Mouse (Mus musculus): Measurements from ENCODE around the gene Msmp. TPM values are rescaled to one million over a fixed set of nuclear protein-coding genes. Genes with fewer than 3 reads are reported as not detected.

The Msmp gene
- polyA plus RNA-seq, 1 experiment from 2014 or later: not detected

DNA sequence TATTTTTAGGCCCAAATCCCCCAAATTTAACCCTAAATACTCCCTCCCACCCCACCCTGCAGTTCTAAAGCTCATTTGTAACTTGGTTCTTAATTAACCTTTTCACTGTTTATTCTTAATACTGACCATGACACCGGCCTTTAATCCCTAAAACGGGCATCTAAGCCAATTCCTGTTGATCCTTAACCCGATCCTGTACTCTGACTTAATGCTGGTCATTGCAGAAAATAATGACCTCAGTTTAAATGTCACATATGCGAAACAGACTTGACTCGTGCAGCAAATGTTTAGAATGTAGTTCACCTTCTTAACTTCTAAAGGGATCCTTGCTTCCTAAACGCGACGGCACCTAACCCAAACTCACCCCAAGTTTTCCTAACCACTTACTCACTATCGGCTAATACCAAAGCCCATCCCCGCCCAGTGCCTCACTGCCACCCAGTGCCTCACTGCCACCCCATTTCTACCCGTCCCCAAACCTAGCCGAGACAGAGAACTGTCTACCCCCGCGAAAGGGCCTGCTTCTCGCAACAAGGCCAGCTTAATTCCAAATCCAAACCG, 22.8 kb downstream of the Msmp start:
- H3K9ac ChIP-seq (ENCODE audit: low read depth, low read length): peak overlapping the region; percentile 99
- ATAC-seq (replicated peaks; ENCODE audit: insufficient number of reproducible peaks, low FRiP score, low TSS enrichment): peak; percentile 8; the same call in 1 of the 2 replicates
- WGBS (ENCODE audit: insufficient replicate concordance): 2% methylated on average over 16 of the region's 16 CpGs
- H3K9me3 ChIP-seq (replicated peaks; ENCODE audit: control insufficient read depth, low read length): no peaks in the 10 kb centered on the region
- H3K27ac ChIP-seq (ENCODE audit: low read depth, low read length): peak overlapping the region; percentile 100
- no peaks in the 10 kb centered on the region for H3K27me3 ChIP-seq (ENCODE audit: control insufficient read depth, insufficient read depth, low read length)
- peak overlapping the region; percentile 79 for H3K4me2 ChIP-seq
- peaks cover 52% of the 10 kb centered on the region for H3K4me1 ChIP-seq (ENCODE audit: control insufficient read depth, insufficient read depth, low read length)
- H3K4me3 ChIP-seq (ENCODE audit: low read depth, low read length): peak overlapping the region; percentile 97
- peaks cover 4% of the 10 kb centered on the region for H3K36me3 ChIP-seq (ENCODE audit: control insufficient read depth, insufficient read depth, low read length)

DNA sequence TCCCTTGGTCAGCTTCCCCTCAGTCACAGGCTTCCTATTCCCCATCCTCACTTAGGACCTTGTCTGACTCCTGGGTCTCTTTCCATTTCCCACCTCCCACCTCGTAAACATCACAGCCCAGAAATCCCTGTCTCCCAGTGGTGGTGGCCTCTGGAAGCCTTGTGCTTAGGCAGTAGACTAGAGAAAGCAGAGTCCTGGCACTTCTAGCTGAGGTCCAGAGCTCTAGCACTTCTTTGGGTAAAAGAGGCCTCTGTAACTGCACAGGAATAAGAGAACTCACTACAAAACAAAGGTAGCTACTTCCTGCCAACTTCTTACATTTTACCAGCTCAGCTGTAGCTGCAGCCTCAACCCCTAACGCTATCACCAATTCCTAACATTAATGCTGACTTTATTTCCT, 23.3 kb downstream of the Msmp start:
- Histone ChIP-seq H3K27me3 (ENCODE audit: control insufficient read depth, insufficient read depth, low read length) (no peaks in the 10 kb centered on the region), H3K9ac (ENCODE audit: low read depth, low read length) (peak overlapping the region; percentile 99), H3K36me3 (ENCODE audit: control insufficient read depth, insufficient read depth, low read length) (peaks cover 6% of the 10 kb centered on the region), H3K4me2 (peak overlapping the region; percentile 79), H3K9me3 (replicated peaks; ENCODE audit: control insufficient read depth, low read length) (no peaks in the 10 kb centered on the region), H3K4me1 (ENCODE audit: control insufficient read depth, insufficient read depth, low read length) (peaks cover 52% of the 10 kb centered on the region), H3K4me3 (ENCODE audit: low read depth, low read length) (peak overlapping the region; percentile 97), H3K27ac (ENCODE audit: low read depth, low read length) (peak overlapping the region; percentile 100)
- 19% methylated on average over 2 of the region's 2 CpGs for WGBS (ENCODE audit: insufficient replicate concordance)
- no peak for ATAC-seq (replicated peaks; ENCODE audit: insufficient number of reproducible peaks, low FRiP score, low TSS enrichment)

DNA sequence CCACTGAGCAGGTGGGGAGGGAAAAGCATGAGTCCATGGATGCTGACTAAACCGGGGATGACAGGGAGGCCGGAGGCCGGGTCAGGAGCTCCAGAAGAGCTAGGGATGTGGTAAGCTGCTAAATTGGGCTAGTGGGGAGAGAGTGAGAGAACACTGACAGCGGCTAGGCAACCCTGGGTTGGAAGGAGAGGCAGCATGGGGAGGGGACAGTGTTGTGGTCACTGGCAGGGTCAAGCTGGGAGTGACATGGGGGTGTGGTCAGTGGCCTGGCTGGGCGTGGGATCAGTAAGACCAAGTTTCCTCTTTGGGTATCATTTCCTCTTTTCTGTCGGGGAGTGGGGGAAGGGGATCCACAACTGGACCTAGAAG, 24.1 kb downstream of the Msmp start:
- Histone ChIP-seq H3K36me3 (ENCODE audit: control insufficient read depth, insufficient read depth, low read length) (peaks cover 12% of the 10 kb centered on the region), H3K27ac (ENCODE audit: low read depth, low read length) (peak overlapping the region; percentile 100), H3K4me1 (ENCODE audit: control insufficient read depth, insufficient read depth, low read length) (peaks cover 52% of the 10 kb centered on the region), H3K9me3 (replicated peaks; ENCODE audit: control insufficient read depth, low read length) (no peaks in the 10 kb centered on the region), H3K4me3 (ENCODE audit: low read depth, low read length) (peak overlapping the region; percentile 97), H3K9ac (ENCODE audit: low read depth, low read length) (peak overlapping the region; percentile 99), H3K27me3 (ENCODE audit: control insufficient read depth, insufficient read depth, low read length) (no peaks in the 10 kb centered on the region), H3K4me2 (peak overlapping the region; percentile 79)
- no peak for ATAC-seq (replicated peaks; ENCODE audit: insufficient number of reproducible peaks, low FRiP score, low TSS enrichment)
- WGBS (ENCODE audit: insufficient replicate concordance): 12% methylated on average over 6 of the region's 6 CpGs

GRCm38 (mm10) chr4:43559519-43560242, 24.6 kb downstream of the Msmp start:
- H3K27me3 ChIP-seq (ENCODE audit: control insufficient read depth, insufficient read depth, low read length): no peaks in the 10 kb centered on the region
- H3K27ac ChIP-seq (ENCODE audit: low read depth, low read length): peak overlapping the region; percentile 100
- peaks cover 52% of the 10 kb centered on the region for H3K4me1 ChIP-seq (ENCODE audit: control insufficient read depth, insufficient read depth, low read length)
- ATAC-seq (replicated peaks; ENCODE audit: insufficient number of reproducible peaks, low FRiP score, low TSS enrichment): no peak
- H3K9me3 ChIP-seq (replicated peaks; ENCODE audit: control insufficient read depth, low read length): no peaks in the 10 kb centered on the region
- H3K36me3 ChIP-seq (ENCODE audit: control insufficient read depth, insufficient read depth, low read length): peaks cover 18% of the 10 kb centered on the region
- peak overlapping the region; percentile 79 for H3K4me2 ChIP-seq
- H3K9ac ChIP-seq (ENCODE audit: low read depth, low read length): peak overlapping the region; percentile 99
- peak overlapping the region; percentile 97 for H3K4me3 ChIP-seq (ENCODE audit: low read depth, low read length)
- WGBS (ENCODE audit: insufficient replicate concordance): 52% methylated on average over 13 of the region's 13 CpGs

DNA sequence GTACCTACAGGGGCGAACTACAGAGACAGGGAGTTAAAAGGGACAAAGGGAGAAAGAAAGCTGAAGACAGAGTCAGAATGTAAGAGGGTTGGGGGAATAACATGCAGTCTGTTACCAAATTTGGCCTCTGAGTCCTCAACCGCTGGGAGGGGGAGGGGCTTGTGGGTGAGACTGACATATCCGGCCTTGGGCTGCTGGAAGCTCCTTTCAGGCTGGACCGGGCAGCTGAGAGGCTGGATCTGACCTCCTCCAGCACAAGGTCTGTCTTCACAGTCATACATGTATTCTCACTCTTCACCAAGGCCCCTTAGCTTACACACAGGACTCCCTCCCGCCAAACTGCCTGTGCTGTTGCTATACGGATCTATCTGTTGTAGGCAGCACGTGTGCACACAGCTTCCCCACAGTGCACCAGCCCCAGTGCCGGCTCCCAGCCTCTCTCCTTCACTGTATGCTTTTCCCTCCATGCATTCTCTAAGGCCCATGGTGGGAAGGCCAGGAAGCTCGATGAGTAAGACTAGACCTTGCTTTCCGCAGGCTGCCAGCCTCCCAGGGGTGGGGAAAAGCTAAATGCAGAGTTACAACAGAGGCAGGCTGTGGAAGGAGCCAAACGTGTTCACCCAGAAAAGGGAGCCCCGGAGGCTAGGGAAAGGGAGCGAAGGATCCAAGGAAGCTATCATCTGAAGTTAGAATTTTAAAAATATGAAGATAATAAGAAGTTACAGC, 25.5 kb downstream of the Msmp start:
- no peaks in the 10 kb centered on the region for H3K9me3 ChIP-seq (replicated peaks; ENCODE audit: control insufficient read depth, low read length)
- H3K36me3 ChIP-seq (ENCODE audit: control insufficient read depth, insufficient read depth, low read length): peaks cover 27% of the 10 kb centered on the region
- WGBS (ENCODE audit: insufficient replicate concordance): 12% methylated on average over 13 of the region's 13 CpGs
- peak overlapping the region; percentile 79 for H3K4me2 ChIP-seq
- H3K27me3 ChIP-seq (ENCODE audit: control insufficient read depth, insufficient read depth, low read length): no peaks in the 10 kb centered on the region
- H3K4me3 ChIP-seq (ENCODE audit: low read depth, low read length): peak overlapping the region; percentile 97
- H3K9ac ChIP-seq (ENCODE audit: low read depth, low read length): peak overlapping the region; percentile 85
- ATAC-seq (replicated peaks; ENCODE audit: insufficient number of reproducible peaks, low FRiP score, low TSS enrichment): 0 out of 2 replicates have a peak, but pooled peaks have one; percentile 39
- H3K4me1 ChIP-seq (ENCODE audit: control insufficient read depth, insufficient read depth, low read length): peaks cover 47% of the 10 kb centered on the region
- peak overlapping the region; percentile 100 for H3K27ac ChIP-seq (ENCODE audit: low read depth, low read length)

GRCm38 (mm10) chr4:43558028-43558630, 26.2 kb downstream of the Msmp start:
- Histone ChIP-seq H3K9ac (ENCODE audit: low read depth, low read length) (peak overlapping the region; percentile 85), H3K4me1 (ENCODE audit: control insufficient read depth, insufficient read depth, low read length) (peaks cover 42% of the 10 kb centered on the region), H3K4me2 (peak overlapping the region; percentile 79), H3K9me3 (replicated peaks; ENCODE audit: control insufficient read depth, low read length) (no peaks in the 10 kb centered on the region), H3K27ac (ENCODE audit: low read depth, low read length) (peak overlapping the region; percentile 100), H3K27me3 (ENCODE audit: control insufficient read depth, insufficient read depth, low read length) (no peaks in the 10 kb centered on the region), H3K4me3 (ENCODE audit: low read depth, low read length) (peak overlapping the region; percentile 97), H3K36me3 (ENCODE audit: control insufficient read depth, insufficient read depth, low read length) (peaks cover 33% of the 10 kb centered on the region)
- 0 out of 2 replicates have a peak, but pooled peaks have one; percentile 23 for ATAC-seq (replicated peaks; ENCODE audit: insufficient number of reproducible peaks, low FRiP score, low TSS enrichment)
- 7% methylated on average over 5 of the region's 5 CpGs for WGBS (ENCODE audit: insufficient replicate concordance)

- ATAC-seq (replicated peaks; ENCODE audit: insufficient number of reproducible peaks, low FRiP score, low TSS enrichment): no peak
- Histone ChIP-seq H3K36me3 (ENCODE audit: control insufficient read depth, insufficient read depth, low read length) (peaks cover 51% of the 10 kb centered on the region), H3K4me3 (ENCODE audit: low read depth, low read length) (no peak overlapping the region), H3K9me3 (replicated peaks; ENCODE audit: control insufficient read depth, low read length) (peaks cover 3% of the 10 kb centered on the region), H3K4me1 (ENCODE audit: control insufficient read depth, insufficient read depth, low read length) (peaks cover 37% of the 10 kb centered on the region), H3K27me3 (ENCODE audit: control insufficient read depth, insufficient read depth, low read length) (no peaks in the 10 kb centered on the region), H3K9ac (ENCODE audit: low read depth, low read length) (no peak overlapping the region), H3K4me2 (no peak overlapping the region), H3K27ac (ENCODE audit: low read depth, low read length) (no peak overlapping the region)
- WGBS (ENCODE audit: insufficient replicate concordance): 92% methylated on average over 7 of the region's 7 CpGs
Observed at GRCm38 (mm10) chr4:43555926-43556325, 28.4 kb downstream of the Msmp start.

DNA sequence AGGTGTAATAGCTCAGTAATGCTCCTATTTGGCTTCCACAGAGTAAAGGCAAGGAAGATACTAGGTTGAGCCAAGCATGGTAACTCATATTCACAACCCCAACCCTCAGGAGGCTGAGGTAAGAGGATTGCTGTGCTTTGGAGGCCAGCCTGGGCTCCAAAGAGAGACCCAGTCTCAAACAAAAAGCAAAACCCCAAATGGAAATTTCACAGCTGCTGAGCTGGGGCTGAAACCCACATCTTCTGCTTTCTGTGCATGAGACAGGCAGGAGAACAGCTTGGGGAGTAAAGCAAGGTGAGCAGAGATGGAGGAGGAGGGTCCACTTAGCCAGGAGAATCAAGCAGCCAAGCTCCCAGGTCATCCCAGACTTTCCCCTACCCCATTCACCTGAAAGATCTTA, 30.4 kb downstream of the Msmp start:
- H3K9ac ChIP-seq (ENCODE audit: low read depth, low read length): no peak overlapping the region
- peaks cover 17% of the 10 kb centered on the region for H3K4me1 ChIP-seq (ENCODE audit: control insufficient read depth, insufficient read depth, low read length)
- H3K4me2 ChIP-seq: no peak overlapping the region
- H3K36me3 ChIP-seq (ENCODE audit: control insufficient read depth, insufficient read depth, low read length): peaks cover 72% of the 10 kb centered on the region
- H3K4me3 ChIP-seq (ENCODE audit: low read depth, low read length): no peak overlapping the region
- ATAC-seq (replicated peaks; ENCODE audit: insufficient number of reproducible peaks, low FRiP score, low TSS enrichment): no peak
- H3K27ac ChIP-seq (ENCODE audit: low read depth, low read length): no peak overlapping the region
- no peaks in the 10 kb centered on the region for H3K27me3 ChIP-seq (ENCODE audit: control insufficient read depth, insufficient read depth, low read length)
- peaks cover 3% of the 10 kb centered on the region for H3K9me3 ChIP-seq (replicated peaks; ENCODE audit: control insufficient read depth, low read length)

Data from heart, embryonic 11.5 days (tissue).